Mouse (Mus musculus) myocyte (in vitro differentiated cells): ENCODE measurements around the gene Mtcl1.

Experiments used
- CEBPB ChIP-seq: IDR thresholded peaks from 2 replicates; pipeline ENCODE4 v1.6.1; 2011; ENCODE audit warnings: mild to moderate bottlenecking, moderate library complexity; ENCODE audit not compliant: poor library complexity, insufficient read depth, severe bottlenecking
- MAX ChIP-seq: IDR thresholded peaks from one replicate; pipeline ENCODE4 v1.6.1; 2011; ENCODE audit warnings: low read depth, mild to moderate bottlenecking, control low read depth
- MYOD1 ChIP-seq, 3 experiments: IDR thresholded peaks; one replicate each; pipeline ENCODE4 v1.6.1; 2011; ENCODE audit warnings: control low read depth in 2 of 3, low read depth in 2 of 3, mild to moderate bottlenecking in 2 of 3, moderate library complexity in 1 of 3; ENCODE audit not compliant: insufficient read length in 2 of 3, control insufficient read depth in 1 of 3
- POLR2A ChIP-seq: IDR thresholded peaks from one replicate; pipeline ENCODE4 v1.6.1; 2011; ENCODE audit warnings: low read depth, mild to moderate bottlenecking, control low read depth, moderate library complexity; ENCODE audit not compliant: insufficient read length
- POLR2AphosphoS2 ChIP-seq: IDR thresholded peaks from one replicate; pipeline ENCODE4 v1.6.1; 2011; ENCODE audit warnings: low read depth, control low read depth; ENCODE audit not compliant: insufficient read length
- REST ChIP-seq: IDR thresholded peaks from one replicate; pipeline ENCODE4 v1.6.1; 2011; ENCODE audit warnings: mild to moderate bottlenecking, control low read depth, moderate library complexity; ENCODE audit not compliant: insufficient read depth, insufficient read length
- SRF ChIP-seq: IDR thresholded peaks from one replicate; pipeline ENCODE4 v1.6.1; 2011; ENCODE audit warnings: low read depth; ENCODE audit not compliant: control insufficient read depth, insufficient read length
- TCF12 ChIP-seq: IDR thresholded peaks from one replicate; pipeline ENCODE4 v1.6.1; 2011; ENCODE audit warnings: mild to moderate bottlenecking, control low read depth; ENCODE audit not compliant: poor library complexity, insufficient read depth, severe bottlenecking
- USF1 ChIP-seq: IDR thresholded peaks from one replicate; pipeline ENCODE4 v1.6.1; 2011; ENCODE audit warnings: low read depth, mild to moderate bottlenecking, control low read depth, moderate library complexity

DNA sequence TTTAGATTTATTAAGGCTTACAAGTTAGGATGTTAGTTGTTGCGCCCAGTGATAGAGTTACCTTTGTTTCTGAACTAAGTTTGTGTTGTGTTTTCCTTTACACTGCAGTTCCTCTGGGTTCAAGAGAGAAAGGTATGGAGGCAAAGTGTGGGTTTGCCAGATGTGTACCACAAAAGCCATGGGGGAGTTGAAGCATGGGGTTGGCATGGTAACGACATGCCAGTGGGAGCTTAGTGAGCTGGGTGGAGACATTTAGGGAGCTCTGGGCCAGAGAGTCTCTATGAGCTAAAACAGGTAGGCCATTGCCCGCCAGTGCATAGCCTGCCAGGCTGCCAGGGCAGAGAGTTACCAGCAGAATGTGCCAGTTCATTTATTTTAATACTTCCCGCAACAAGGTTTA, 132.0 kb downstream of the Mtcl1 start:
- no peak for TF ChIP-seq POLR2A
- TF ChIP-seq POLR2AphosphoS2, result no peak
- TF ChIP-seq USF1, result no peak
- no peak for TF ChIP-seq CEBPB
- TF ChIP-seq REST, result no peak
- no peak for TF ChIP-seq TCF12
- no peak for TF ChIP-seq SRF
- TF ChIP-seq MAX, result no peak
- TF ChIP-seq MYOD1 (IDR thresholded peaks at IDR 0.05; ENCODE audit: control insufficient read depth in 1 of 3, insufficient read length in 2 of 3, low read depth in 2 of 3), result no peak
